Mouse (Mus musculus): ENCODE data around the gene Spg20.

DNA sequence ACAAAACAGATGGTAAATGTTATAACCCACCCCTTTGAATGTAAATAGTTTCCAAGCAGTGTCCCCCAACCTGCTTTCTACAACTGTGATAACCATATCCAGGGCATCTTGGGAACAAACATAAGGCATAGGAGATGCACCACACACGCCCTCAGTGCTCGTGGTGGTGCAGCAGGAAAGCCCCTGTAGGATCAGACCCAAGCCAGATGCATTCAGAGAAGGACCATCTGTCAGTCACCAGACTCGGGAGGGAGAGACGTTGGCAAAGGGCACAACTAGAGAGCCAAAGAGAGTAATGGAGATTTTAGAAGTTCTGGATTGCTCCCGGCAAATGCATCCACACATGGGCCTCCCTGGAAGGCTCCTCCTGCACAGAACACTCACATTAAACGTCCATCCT lies 27.1 kb upstream of the Spg20 start:
- TF ChIP-seq CTCF (IDR thresholded peaks at IDR 0.05; ENCODE audit: low read depth, low read length) (no peak), GATA1 (IDR thresholded peaks at IDR 0.05; ENCODE audit: borderline replicate concordance, low read length) (no peak)

Measured in G1E (cell line).